Mouse (Mus musculus) spleen, postnatal 0 days (tissue): Measurements from ENCODE around the gene Gm20828. TPM values are rescaled to one million over a fixed set of nuclear protein-coding genes. Genes with fewer than 3 reads are reported as not detected.

ENCODE experiments used
- polyA plus RNA-seq: library from polyadenylated mRNA; unstranded; fragments of >200 nt; fragmentation: Nextera tagmentation; extraction: Ambion mirVana; gene quantifications from 2 replicates; pipeline ENCODE4 v1.2.1, GENCODE M21; 2015

Gm20828 gene
- polyA plus RNA-seq = not detected in 2 replicates

DNA sequence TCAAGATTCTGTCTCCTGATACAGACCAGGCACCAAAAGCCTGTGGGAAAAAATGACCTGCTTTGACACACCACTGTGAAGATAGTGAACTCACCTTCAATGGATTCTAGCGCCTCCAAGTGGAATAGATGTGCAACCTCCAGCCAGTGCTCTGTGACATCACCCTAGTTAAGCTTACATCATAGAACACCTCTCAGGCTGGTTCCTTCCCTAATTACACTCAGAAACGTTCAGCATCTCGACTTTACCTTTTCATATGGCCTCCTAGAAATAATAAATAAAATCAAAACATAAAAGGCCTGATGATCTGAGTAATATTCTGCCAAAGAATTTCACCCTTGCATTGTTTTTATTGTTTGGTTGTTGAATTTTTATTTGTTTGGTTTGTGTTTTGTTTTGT, at the start of gene Gm20828:
Gm20828 (minus strand) TSS at position 101 of the 400 bp plus-strand sequence.

